Mouse (Mus musculus) heart, embryonic 10.5 days (tissue): ENCODE measurements around the gene Hspa1l. TPM values are rescaled to one million over a fixed set of nuclear protein-coding genes. Genes with fewer than 3 reads are reported as not detected.
A peak's percentile ranks its signal among the peaks of the same experiment; 100 is the strongest.
"Not testable (repeated sequence)": the region's sequence is repeated elsewhere in the genome, so short reads cannot be mapped to it uniquely, and the experiment has no call there.

Experiments
- DNase-seq: peaks from one replicate; pipeline ENCODE4 v3.0.0-alpha.2; 2017; ENCODE audit warnings: low spot score
- H3K27ac ChIP-seq: fragments of 300-500 bp; sonication (generic); 2 replicates; pipeline ENCODE4 v1.5.1; 2016; ENCODE audit warnings: mild to moderate bottlenecking
- H3K27me3 ChIP-seq: fragments of 300-500 bp; sonication (generic); 2 replicates; pipeline ENCODE4 v1.6.1; 2016; ENCODE audit warnings: mild to moderate bottlenecking; ENCODE audit not compliant: poor library complexity, insufficient read depth, severe bottlenecking
- H3K36me3 ChIP-seq: fragments of 300-500 bp; sonication (generic); 2 replicates; pipeline ENCODE4 v1.6.1; 2016; ENCODE audit warnings: mild to moderate bottlenecking, moderate library complexity
- H3K4me1 ChIP-seq: fragments of 300-500 bp; sonication (generic); 2 replicates; pipeline ENCODE4 v1.6.1; 2016; ENCODE audit warnings: mild to moderate bottlenecking
- H3K4me3 ChIP-seq: fragments of 300-500 bp; sonication (generic); 2 replicates; pipeline ENCODE4 v1.5.1; 2016; ENCODE audit warnings: mild to moderate bottlenecking, moderate library complexity
- H3K9me3 ChIP-seq: fragments of 300-500 bp; sonication (generic); 2 replicates; pipeline ENCODE4 v1.6.1; 2016; ENCODE audit warnings: mild to moderate bottlenecking, moderate library complexity
- WGBS: fragments of 180-500 bp; shearing (Covaris S2); methylation state at CpG from one replicate; pipeline ENCODE4 v1.1.7; 2016; 5-methylcytosine and 5-hydroxymethylcytosine counted together
- polyA plus RNA-seq: library from polyadenylated mRNA; unstranded; fragments of >200 nt; fragmentation: Nextera tagmentation; extraction: Ambion mirVana; gene quantifications from 2 replicates; pipeline ENCODE4 v1.2.1, GENCODE M21; 2016

Gene Hspa1l
- polyA plus RNA-seq, 1 experiment from 2014 or later, result 1.7 TPM

DNA sequence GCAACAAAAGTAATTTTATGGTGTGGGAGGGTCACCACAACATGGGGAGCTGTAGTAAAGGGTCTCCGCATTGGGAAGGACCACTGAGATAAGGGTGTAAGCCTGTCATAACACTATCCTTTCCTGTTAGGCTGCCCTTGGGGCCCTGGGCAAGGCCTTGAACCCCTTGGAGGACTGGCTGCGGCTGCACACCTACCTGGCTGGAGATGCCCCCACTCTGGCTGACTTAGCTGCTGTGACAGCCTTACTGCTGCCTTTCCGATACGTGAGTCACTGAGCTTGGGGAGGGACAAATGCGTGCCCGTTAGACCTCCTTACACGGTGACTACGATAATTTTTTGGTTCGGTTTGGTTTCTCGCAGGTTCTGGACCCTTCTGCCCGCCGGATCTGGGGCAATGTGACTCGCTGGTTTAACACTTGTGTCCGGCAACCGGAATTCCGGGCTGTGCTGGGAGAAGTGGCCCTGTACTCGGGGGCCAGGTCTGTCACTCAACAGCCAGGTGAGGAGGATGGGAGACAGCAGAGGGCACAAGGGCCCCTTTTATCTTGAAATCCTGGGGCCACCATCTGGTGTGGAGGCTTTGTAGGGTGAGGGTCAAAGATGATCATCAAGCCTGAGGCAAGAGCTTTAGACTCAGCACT is 31.7 kb downstream of the Hspa1l start:
- no peak for DNase-seq
- no peaks in the 10 kb centered on the region for H3K9me3 ChIP-seq
- peaks cover 39% of the 10 kb centered on the region for H3K4me1 ChIP-seq
- no peak overlapping the region for H3K27ac ChIP-seq
- no peaks in the 10 kb centered on the region for H3K27me3 ChIP-seq
- 0 out of 2 replicates have a peak overlapping the region, but pooled peaks have one; percentile 10 for H3K4me3 ChIP-seq
- WGBS, result 94% methylated on average over 17 of the region's 17 CpGs
- peaks cover 51% of the 10 kb centered on the region for H3K36me3 ChIP-seq

DNA sequence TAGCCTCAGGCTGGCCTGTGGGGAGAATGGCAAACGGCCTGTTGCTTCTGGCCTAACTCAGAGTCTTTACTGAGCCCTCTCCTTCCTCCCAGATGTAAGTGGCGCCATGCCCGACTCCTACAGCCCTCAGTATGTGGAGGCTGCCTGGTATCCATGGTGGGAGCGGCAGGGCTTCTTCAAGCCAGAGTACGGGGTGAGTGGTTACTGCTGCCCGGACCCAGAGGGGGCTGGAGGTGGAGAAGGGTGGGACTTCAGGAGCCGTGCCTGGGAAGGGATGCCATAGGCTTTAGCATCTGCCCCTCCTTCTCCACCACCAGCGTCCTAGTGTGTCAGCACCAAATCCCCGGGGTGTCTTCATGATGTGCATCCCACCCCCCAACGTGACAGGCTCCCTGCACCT is 32.7 kb downstream of the Hspa1l start:
- H3K27ac ChIP-seq, result no peak overlapping the region
- no peaks in the 10 kb centered on the region for H3K27me3 ChIP-seq
- H3K4me3 ChIP-seq, result no peak overlapping the region
- peaks cover 30% of the 10 kb centered on the region for H3K4me1 ChIP-seq
- H3K36me3 ChIP-seq, result peaks cover 60% of the 10 kb centered on the region
- DNase-seq, result no peak
- 93% methylated on average over 10 of the region's 10 CpGs for WGBS
- H3K9me3 ChIP-seq, result no peaks in the 10 kb centered on the region

DNA sequence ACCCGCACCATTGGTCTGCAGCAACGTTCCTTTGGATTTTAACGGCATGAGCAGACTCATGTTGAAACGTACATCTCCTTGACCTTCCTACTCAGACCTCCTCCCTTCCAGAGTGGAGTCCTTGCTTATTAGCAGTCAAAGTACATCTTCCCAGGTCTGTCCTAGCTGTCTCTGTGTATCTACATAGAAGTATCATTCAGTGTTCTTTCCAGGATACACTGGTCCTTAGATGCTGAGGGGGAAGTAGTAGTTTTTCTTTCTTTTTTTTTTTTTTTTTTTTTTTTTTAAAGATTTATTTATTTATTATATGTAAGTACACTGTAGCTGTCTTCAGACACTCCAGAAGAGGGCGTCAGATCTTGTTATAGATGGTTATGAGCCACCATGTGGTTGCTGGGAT is 33.4 kb downstream of the Hspa1l start:
- H3K36me3 ChIP-seq, result peaks cover 68% of the 10 kb centered on the region
- H3K4me1 ChIP-seq, result peaks cover 27% of the 10 kb centered on the region
- H3K4me3 ChIP-seq, H3K27me3 ChIP-seq, H3K27ac ChIP-seq, DNase-seq, H3K9me3 ChIP-seq: not testable (repeated sequence)
- 90% methylated on average over 5 of the region's 5 CpGs for WGBS

DNA sequence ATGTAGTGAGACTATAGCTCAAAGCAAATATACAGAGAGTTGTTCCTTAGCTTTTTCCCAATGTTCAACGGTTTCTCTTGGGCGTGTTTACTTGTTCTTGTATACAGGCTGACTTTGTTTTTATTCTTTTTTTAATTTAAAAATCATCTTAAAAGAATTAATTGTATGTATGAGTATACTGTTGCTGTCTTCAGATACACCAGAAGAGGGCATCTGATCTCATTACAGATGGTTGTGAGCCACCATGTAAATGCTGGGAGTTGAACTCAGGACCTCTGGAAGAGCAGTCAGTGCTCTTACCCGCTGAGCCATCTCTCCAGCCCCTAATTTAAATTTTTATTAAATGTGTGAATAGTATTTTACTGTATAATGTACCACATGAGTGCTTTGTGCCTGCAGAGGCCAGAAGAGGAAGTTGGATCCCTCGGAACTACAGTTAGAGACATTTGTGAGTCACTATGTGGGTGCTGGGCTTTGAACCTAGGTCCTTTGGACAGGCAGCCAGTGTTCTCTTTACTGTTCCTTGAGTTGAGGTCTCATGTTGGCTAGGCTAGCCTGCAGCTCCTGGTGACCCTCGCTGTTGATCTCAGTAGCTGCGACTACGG is 35.0 kb downstream of the Hspa1l start:
- DNase-seq, result no peak
- Histone ChIP-seq H3K36me3 (peaks cover 84% of the 10 kb centered on the region), H3K27me3 (no peaks in the 10 kb centered on the region), H3K4me1 (peaks cover 16% of the 10 kb centered on the region), H3K4me3 (no peak overlapping the region), H3K27ac (no peak overlapping the region), H3K9me3 (no peaks in the 10 kb centered on the region)
- 94% methylated on average over 7 of the region's 7 CpGs for WGBS

DNA sequence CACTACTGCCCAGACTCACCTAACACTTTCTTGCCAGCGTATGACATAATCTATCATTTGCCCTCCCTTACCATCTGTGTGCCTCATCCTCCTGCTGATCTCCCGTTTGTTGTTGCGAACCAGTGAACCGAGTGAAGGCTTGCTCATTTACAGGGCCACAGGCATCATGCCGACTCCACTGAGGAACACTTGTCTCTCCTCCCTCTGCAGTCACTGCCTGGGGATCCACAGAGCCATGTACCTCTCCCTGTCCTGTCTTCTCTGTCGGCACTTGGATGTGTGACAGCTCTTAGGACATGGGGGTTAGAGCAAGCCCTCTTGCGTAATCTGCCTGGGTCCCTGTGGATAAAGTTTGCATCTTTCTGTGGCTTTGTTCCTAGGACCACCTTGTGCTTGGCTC is 37.1 kb downstream of the Hspa1l start:
- H3K27ac ChIP-seq, result no peak overlapping the region
- no peak for DNase-seq
- no peaks in the 10 kb centered on the region for H3K9me3 ChIP-seq
- peaks cover 97% of the 10 kb centered on the region for H3K36me3 ChIP-seq
- H3K4me1 ChIP-seq, result no peaks in the 10 kb centered on the region; the same call in 1 of the 2 replicates
- 90% methylated on average over 7 of the region's 7 CpGs for WGBS
- H3K27me3 ChIP-seq, result no peaks in the 10 kb centered on the region
- peak overlapping the region; percentile 9; the same call in 1 of the 2 replicates for H3K4me3 ChIP-seq

DNA sequence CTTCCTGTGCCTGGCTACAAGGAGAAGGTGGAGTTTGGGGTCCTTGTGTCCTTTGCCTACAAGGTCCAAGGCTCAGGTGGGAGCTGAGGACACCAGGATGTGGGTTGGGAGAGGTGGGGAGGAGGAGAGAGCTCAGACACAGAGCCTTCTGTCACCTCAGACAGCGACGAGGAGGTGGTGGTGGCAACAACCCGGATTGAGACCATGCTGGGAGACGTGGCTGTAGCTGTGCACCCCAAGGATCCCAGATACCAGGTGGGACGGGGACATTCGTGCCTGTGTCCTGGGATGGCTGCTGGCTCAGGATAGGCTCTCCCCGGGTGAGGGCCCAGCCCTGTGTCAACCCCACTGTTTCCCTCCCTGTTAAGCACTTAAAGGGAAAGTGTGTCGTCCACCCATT is 38.9 kb downstream of the Hspa1l start:
- no peak for DNase-seq
- Histone ChIP-seq H3K4me1 (peaks cover 9% of the 10 kb centered on the region), H3K36me3 (peaks cover 99% of the 10 kb centered on the region), H3K27me3 (no peaks in the 10 kb centered on the region), H3K27ac (no peak overlapping the region), H3K9me3 (no peaks in the 10 kb centered on the region), H3K4me3 (no peak overlapping the region)
- WGBS, result 89% methylated on average over 8 of the region's 8 CpGs

DNA sequence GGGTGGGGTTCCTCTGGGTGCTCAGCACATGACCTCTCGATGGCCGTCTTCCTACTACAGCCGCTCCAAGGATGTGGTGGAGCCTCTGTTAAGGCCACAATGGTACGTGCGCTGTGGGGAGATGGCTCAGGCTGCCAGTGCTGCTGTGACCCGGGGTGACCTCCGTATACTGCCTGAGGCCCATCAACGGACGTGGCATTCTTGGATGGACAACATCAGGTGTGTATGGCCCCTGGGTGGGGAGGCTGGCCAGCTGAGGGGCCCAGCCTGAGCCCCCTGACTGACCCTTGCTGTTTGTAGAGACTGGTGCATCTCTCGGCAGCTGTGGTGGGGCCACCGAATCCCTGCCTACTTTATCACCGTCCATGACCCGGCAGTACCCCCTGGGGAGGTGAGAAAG is 39.9 kb downstream of the Hspa1l start:
- Histone ChIP-seq H3K27ac (no peak overlapping the region), H3K4me3 (0 out of 2 replicates have a peak overlapping the region, but pooled peaks have one; percentile 2), H3K4me1 (peaks cover 15% of the 10 kb centered on the region), H3K9me3 (no peaks in the 10 kb centered on the region), H3K36me3 (peaks cover 99% of the 10 kb centered on the region), H3K27me3 (no peaks in the 10 kb centered on the region)
- no peak for DNase-seq
- WGBS, result 79% methylated on average over 13 of the region's 13 CpGs

DNA sequence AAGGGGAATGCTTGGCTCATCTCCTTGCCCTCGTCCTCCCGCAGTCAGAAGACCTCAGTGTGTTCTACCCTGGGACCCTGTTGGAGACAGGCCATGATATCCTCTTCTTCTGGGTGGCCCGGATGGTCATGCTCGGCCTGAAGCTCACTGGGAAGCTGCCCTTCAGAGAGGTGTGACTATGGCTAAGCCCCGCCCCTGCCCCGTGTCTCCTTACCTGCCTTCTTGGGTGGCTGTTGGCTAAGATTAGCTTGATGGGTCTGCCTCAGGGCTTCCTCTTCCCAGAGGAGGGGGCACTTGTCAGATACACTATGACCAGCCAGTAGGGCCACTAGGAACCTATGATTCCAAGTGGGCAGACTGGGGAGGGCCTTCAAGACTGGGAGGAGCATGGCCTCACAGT is 40.7 kb downstream of the Hspa1l start:
- H3K4me1 ChIP-seq, result peaks cover 15% of the 10 kb centered on the region
- 82% methylated on average over 6 of the region's 6 CpGs for WGBS
- H3K4me3 ChIP-seq, result no peak overlapping the region
- H3K27me3 ChIP-seq, result no peaks in the 10 kb centered on the region
- H3K9me3 ChIP-seq, result no peaks in the 10 kb centered on the region
- no peak overlapping the region for H3K27ac ChIP-seq
- peaks cover 91% of the 10 kb centered on the region for H3K36me3 ChIP-seq
- DNase-seq, result no peak

DNA sequence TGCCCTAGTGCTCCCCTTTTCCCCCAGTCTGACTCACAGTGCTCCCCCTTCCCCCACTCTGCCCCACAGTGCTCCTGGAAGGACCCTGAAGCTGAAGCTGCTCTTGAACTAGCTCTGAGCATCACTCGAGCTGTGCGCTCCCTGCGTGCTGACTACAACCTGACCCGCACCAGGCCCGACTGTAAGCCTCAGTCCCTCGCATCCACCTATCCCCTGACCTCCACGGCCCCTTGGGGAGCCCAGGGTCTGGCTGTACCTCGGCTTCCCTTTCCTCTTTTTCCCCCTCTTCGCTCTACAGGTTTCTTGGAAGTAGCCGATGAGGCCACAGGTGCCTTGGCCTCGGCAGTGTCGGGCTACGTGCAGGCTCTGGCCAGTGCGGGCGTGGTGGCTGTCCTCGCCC is 42.8 kb downstream of the Hspa1l start:
- 0 out of 2 replicates have a peak, but pooled peaks cover 2% of the 10 kb centered on the region for H3K27me3 ChIP-seq
- H3K36me3 ChIP-seq, result peaks cover 71% of the 10 kb centered on the region
- H3K27ac ChIP-seq, result no peak overlapping the region; the same call in 1 of the 2 replicates
- no peaks in the 10 kb centered on the region for H3K9me3 ChIP-seq
- peaks cover 15% of the 10 kb centered on the region for H3K4me1 ChIP-seq
- no peak for DNase-seq
- WGBS, result 92% methylated on average over 16 of the region's 16 CpGs
- H3K4me3 ChIP-seq, result 0 out of 2 replicates have a peak overlapping the region, but pooled peaks have one; percentile 6

DNA sequence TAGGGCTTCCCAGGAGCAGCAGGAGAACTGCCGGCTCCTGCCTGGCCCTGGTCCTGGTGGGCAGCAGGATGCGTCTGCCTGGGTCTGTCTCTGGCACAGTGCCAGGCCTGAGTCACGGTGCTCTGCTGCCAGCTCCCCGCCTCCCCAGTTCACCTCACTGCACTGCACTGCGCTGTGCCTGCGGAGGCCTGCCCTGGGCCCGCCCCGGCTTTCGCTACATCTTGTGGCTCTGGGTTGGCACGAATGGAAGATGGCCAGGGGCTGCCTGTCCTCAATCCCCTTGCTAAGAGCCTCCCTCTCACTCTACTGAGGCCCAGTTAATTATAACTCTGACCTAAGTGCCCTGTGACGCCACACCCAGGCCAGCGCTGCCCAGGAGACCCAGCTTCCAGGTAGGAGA is 43.9 kb downstream of the Hspa1l start, which contains the start of gene Vwa7:
TSS of gene Vwa7 (plus strand) at position 204 of the 400 bp plus-strand sequence.
- Histone ChIP-seq H3K9me3 (no peaks in the 10 kb centered on the region), H3K27me3 (0 out of 2 replicates have a peak, but pooled peaks cover 6% of the 10 kb centered on the region), H3K4me3 (0 out of 2 replicates have a peak within 1 kb of the TSS, but pooled peaks have one; percentile 6), H3K36me3 (peaks cover 60% of the 10 kb centered on the region), H3K27ac (peak within 1 kb of the TSS; percentile 7; the same call in 1 of the 2 replicates), H3K4me1 (peaks cover 20% of the 10 kb centered on the region)
- no peak for DNase-seq
- 73% methylated on average over 12 of the region's 12 CpGs for WGBS

DNA sequence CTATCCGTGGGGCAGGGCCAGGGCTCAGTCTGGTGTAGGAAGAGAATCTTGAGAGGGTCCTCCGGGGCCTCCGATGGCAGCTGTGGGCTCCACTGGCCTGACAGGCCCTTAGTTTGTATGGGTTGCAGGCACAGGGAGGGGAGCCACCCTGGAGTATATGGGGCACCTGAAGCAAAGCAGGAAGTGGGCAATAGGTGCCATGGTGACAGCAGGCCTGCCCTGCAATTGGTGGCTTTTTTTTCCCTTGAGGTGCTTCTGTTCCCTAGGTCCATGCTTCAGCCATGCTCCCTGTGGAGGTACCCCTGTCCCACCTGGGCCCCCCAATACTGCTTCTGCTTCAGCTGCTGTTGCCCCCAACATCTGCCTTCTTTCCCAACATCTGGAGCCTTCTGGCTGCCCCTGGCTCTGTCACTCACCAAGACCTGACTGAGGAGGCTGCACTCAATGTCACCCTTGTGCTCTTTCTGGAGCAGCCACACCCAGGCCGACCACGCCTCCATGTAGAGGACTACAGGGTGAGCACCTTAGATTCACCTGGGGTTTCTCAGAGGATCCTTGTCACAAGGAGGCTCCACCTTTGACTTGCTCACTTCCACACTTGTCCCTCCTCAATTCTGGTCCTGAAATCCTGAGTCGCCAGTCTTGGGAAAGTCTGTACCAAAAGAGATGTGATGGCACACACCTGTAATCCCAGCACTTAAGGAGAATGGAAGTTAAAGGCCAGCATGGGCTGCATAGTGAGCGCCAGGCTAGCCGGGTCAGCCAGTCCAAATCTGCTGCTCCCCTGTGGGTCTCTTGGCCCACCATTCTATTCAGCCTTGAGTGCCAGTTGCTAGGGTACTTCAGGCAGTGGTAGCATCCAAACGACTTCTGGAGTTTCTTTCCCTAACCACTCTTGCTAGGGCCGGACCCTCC is 44.5 kb downstream of the Hspa1l start:
- Histone ChIP-seq H3K36me3 (peaks cover 53% of the 10 kb centered on the region), H3K9me3 (no peaks in the 10 kb centered on the region)
- WGBS, result 80% methylated on average over 10 of the region's 10 CpGs

DNA sequence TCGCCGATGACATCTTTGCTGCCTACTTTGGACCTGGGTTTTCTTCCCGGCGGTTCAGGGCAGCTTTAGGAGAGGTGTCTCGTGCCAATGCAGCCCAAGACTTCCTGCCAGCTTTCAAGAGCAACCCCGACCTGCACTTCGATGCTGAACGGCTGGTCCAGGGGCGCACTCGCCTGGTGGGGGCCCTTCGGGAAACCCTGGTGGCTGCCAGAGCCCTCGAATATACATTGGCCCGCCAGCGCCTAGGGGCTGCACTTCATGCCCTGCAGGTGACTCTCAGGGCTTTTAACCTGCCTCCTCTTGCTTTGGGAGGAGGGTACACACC is 45.2 kb downstream of the Hspa1l start:
- H3K9me3 ChIP-seq, result no peaks in the 10 kb centered on the region
- peaks cover 47% of the 10 kb centered on the region for H3K36me3 ChIP-seq
- DNase-seq, result no peak
- 67% methylated on average over 14 of the region's 14 CpGs for WGBS
- peaks cover 31% of the 10 kb centered on the region for H3K4me1 ChIP-seq
- H3K27me3 ChIP-seq, result 0 out of 2 replicates have a peak, but pooled peaks cover 6% of the 10 kb centered on the region
- no peak overlapping the region for H3K27ac ChIP-seq
- no peak overlapping the region for H3K4me3 ChIP-seq

More for the DNA sequence above, 44.5 kb downstream of the Hspa1l start:
- H3K27ac ChIP-seq, result 0 out of 2 replicates have a peak overlapping the region, but pooled peaks have one; percentile 7
- no peak for DNase-seq
- no peak overlapping the region for H3K4me3 ChIP-seq
- 0 out of 2 replicates have a peak, but pooled peaks cover 6% of the 10 kb centered on the region for H3K27me3 ChIP-seq
- H3K4me1 ChIP-seq, result peaks cover 26% of the 10 kb centered on the region
